Mouse (Mus musculus) MEL (cell line): ENCODE results near the gene Nckap5l.

Experiments
- CTCF ChIP-seq, 3 experiments: IDR thresholded peaks in 2 of 3; conservative IDR thresholded peaks in 1 of 3; 2 replicates each; pipeline ENCODE4 v1.5.1; 2011 to 2012; ENCODE audit warnings: low read length in 3 of 3, low read depth in 2 of 3, mild to moderate bottlenecking in 2 of 3, improper control_type of control experiment in 1 of 3, inconsistent platforms in 1 of 3, mixed read lengths in 1 of 3, moderate library complexity in 1 of 3; ENCODE audit not compliant: control insufficient read depth in 1 of 3, insufficient read depth in 1 of 3, poor library complexity in 1 of 3, severe bottlenecking in 1 of 3
- EP300 ChIP-seq, 2 experiments: IDR thresholded peaks; 2 replicates each; pipeline ENCODE4 v1.6.1; 2011; ENCODE audit warnings: improper control_type of control experiment in 2 of 2, low read length in 2 of 2, low read depth in 1 of 2, mild to moderate bottlenecking in 1 of 2
- GATA1 ChIP-seq: IDR thresholded peaks from 2 replicates; pipeline ENCODE4 v1.6.1; 2011; ENCODE audit warnings: low read depth, low read length, improper control_type of control experiment
- JUND ChIP-seq: IDR thresholded peaks from 2 replicates; pipeline ENCODE4 v1.6.1; 2011; ENCODE audit warnings: low read depth, mild to moderate bottlenecking, improper control_type of control experiment, low read length
- MEF2A ChIP-seq: IDR thresholded peaks from 2 replicates; pipeline ENCODE4 v1.6.1; 2014; ENCODE audit warnings: low read depth, mild to moderate bottlenecking, inconsistent platforms, low read length, improper control_type of control experiment; ENCODE audit not compliant: poor library complexity, insufficient replicate concordance, severe bottlenecking; ENCODE audit errors: extremely low read depth
- POLR2A ChIP-seq, 2 experiments: IDR thresholded peaks; 2 replicates each; pipeline ENCODE4 v1.6.1; 2011 to 2012; ENCODE audit warnings: low read length in 2 of 2, mild to moderate bottlenecking in 2 of 2, control low read depth in 1 of 2, improper control_type of control experiment in 1 of 2, low read depth in 1 of 2, moderate library complexity in 1 of 2; ENCODE audit not compliant: control insufficient read depth in 1 of 2, insufficient read depth in 1 of 2, poor library complexity in 1 of 2

DNA sequence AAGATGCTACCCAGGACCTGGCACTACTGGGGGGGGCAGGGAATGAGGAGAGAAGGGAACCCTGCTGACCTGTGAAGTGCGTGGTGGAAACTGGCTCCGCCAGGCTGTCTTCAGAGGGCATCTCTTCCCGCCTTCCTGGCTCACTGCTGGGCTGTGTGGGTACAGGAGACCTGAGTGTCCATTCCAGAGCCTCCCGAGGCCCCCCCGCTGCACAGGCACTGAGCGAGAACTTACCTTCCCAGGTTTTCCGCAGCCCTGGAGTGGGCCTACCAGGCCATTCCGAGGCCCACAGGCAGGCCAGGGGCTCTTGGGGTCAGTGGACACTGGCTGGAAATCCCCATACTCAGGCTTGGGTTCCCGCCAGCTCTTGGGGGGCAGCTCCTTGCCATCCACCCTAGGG lies 33.7 kb downstream of the Nckap5l start:
- no peak for TF ChIP-seq JUND
- no peak for TF ChIP-seq POLR2A (IDR thresholded peaks at IDR 0.05; ENCODE audit: control insufficient read depth in 1 of 2, insufficient read depth in 1 of 2, low read depth in 1 of 2, low read length in 2 of 2, poor library complexity in 1 of 2)
- no peak for TF ChIP-seq CTCF (IDR thresholded peaks at IDR 0.05 in 2 of 3, conservative IDR thresholded peaks at IDR 0.05 in 1 of 3; ENCODE audit: control insufficient read depth in 1 of 3, insufficient read depth in 1 of 3, low read depth in 2 of 3, low read length in 3 of 3, poor library complexity in 1 of 3, severe bottlenecking in 1 of 3)
- no peak for TF ChIP-seq EP300 (IDR thresholded peaks at IDR 0.05; ENCODE audit: low read depth in 1 of 2, low read length in 2 of 2)
- TF ChIP-seq MEF2A: no peak
- TF ChIP-seq GATA1: no peak
